Mouse (Mus musculus) MEL (cell line): ENCODE results near the gene Shisal2b.

ENCODE experiments used
- CTCF ChIP-seq, 3 experiments: IDR thresholded peaks in 2 of 3; conservative IDR thresholded peaks in 1 of 3; 2 replicates each; pipeline ENCODE4 v1.5.1; 2011 to 2012; ENCODE audit warnings: low read length in 3 of 3, low read depth in 2 of 3, mild to moderate bottlenecking in 2 of 3, improper control_type of control experiment in 1 of 3, inconsistent platforms in 1 of 3, mixed read lengths in 1 of 3, moderate library complexity in 1 of 3; ENCODE audit not compliant: control insufficient read depth in 1 of 3, insufficient read depth in 1 of 3, poor library complexity in 1 of 3, severe bottlenecking in 1 of 3
- E2F4 ChIP-seq: IDR thresholded peaks from 2 replicates; pipeline ENCODE4 v1.6.1; 2011; ENCODE audit warnings: low read depth, low read length, improper control_type of control experiment, borderline replicate concordance
- ELF1 ChIP-seq: IDR thresholded peaks from 2 replicates; pipeline ENCODE4 v1.6.1; 2014; ENCODE audit warnings: low read depth, mild to moderate bottlenecking, inconsistent platforms, low read length, improper control_type of control experiment, moderate library complexity
- EP300 ChIP-seq, 2 experiments: IDR thresholded peaks; 2 replicates each; pipeline ENCODE4 v1.6.1; 2011; ENCODE audit warnings: improper control_type of control experiment in 2 of 2, low read length in 2 of 2, low read depth in 1 of 2, mild to moderate bottlenecking in 1 of 2
- KAT2A ChIP-seq: conservative IDR thresholded peaks from 2 replicates; pipeline ENCODE4 v1.6.1; 2012; ENCODE audit warnings: low read depth, low read length, improper control_type of control experiment, inconsistent platforms
- MYC ChIP-seq: IDR thresholded peaks from 2 replicates; pipeline ENCODE4 v1.6.1; 2011; ENCODE audit warnings: low read depth, mild to moderate bottlenecking, low read length, improper control_type of control experiment, moderate library complexity
- NELFE ChIP-seq: IDR thresholded peaks from 2 replicates; pipeline ENCODE4 v1.6.1; 2011; ENCODE audit warnings: low read depth, low read length, improper control_type of control experiment
- POLR2A ChIP-seq, 2 experiments: IDR thresholded peaks; 2 replicates each; pipeline ENCODE4 v1.6.1; 2011 to 2012; ENCODE audit warnings: low read length in 2 of 2, mild to moderate bottlenecking in 2 of 2, control low read depth in 1 of 2, improper control_type of control experiment in 1 of 2, low read depth in 1 of 2, moderate library complexity in 1 of 2; ENCODE audit not compliant: control insufficient read depth in 1 of 2, insufficient read depth in 1 of 2, poor library complexity in 1 of 2
- POLR2AphosphoS5 ChIP-seq: IDR thresholded peaks from 2 replicates; pipeline ENCODE4 v1.6.1; 2012; ENCODE audit warnings: low read depth, borderline replicate concordance, mild to moderate bottlenecking, inconsistent platforms, low read length, moderate library complexity, mixed read lengths
- RCOR1 ChIP-seq: IDR thresholded peaks from 2 replicates; pipeline ENCODE4 v1.6.1; 2012; ENCODE audit warnings: low read depth, mild to moderate bottlenecking, inconsistent platforms, low read length, improper control_type of control experiment
- SMC3 ChIP-seq: IDR thresholded peaks from 2 replicates; pipeline ENCODE4 v1.6.1; 2011; ENCODE audit warnings: low read depth, low read length, improper control_type of control experiment
- TCF12 ChIP-seq: IDR thresholded peaks from 2 replicates; pipeline ENCODE4 v1.6.1; 2014; ENCODE audit warnings: low read depth, mild to moderate bottlenecking, inconsistent platforms, low read length, improper control_type of control experiment, moderate library complexity

GRCm38 (mm10) chr13:104837628-104838027 lies 26.1 kb downstream of the Shisal2b start:
- no peak for TF ChIP-seq E2F4
- no peak for TF ChIP-seq EP300 (IDR thresholded peaks at IDR 0.05; ENCODE audit: low read depth in 1 of 2, low read length in 2 of 2)
- no peak for TF ChIP-seq CTCF (IDR thresholded peaks at IDR 0.05 in 2 of 3, conservative IDR thresholded peaks at IDR 0.05 in 1 of 3; ENCODE audit: control insufficient read depth in 1 of 3, insufficient read depth in 1 of 3, low read depth in 2 of 3, low read length in 3 of 3, poor library complexity in 1 of 3, severe bottlenecking in 1 of 3)
- TF ChIP-seq POLR2AphosphoS5 = no peak
- TF ChIP-seq ELF1 = no peak
- TF ChIP-seq SMC3 = no peak
- TF ChIP-seq NELFE = no peak
- TF ChIP-seq KAT2A = no peak
- TF ChIP-seq TCF12 = no peak
- no peak for TF ChIP-seq MYC
- TF ChIP-seq POLR2A (IDR thresholded peaks at IDR 0.05; ENCODE audit: control insufficient read depth in 1 of 2, insufficient read depth in 1 of 2, low read depth in 1 of 2, low read length in 2 of 2, poor library complexity in 1 of 2) = no peak
- no peak for TF ChIP-seq RCOR1
